16 mouse cellular contexts compared by ENCODE assay signal in genomic region chr10:90613051-90613450, GRCm38 (mm10).
"Had no signal": no experiment of that assay in that cellular context is flagged by ENCODE, and none has a peak within 500 bp of the region (broad histone marks: within the 10 kb centered on the region; RNA-seq: fewer than 3 reads in every experiment).

No protein-coding gene starts in this region.

- H3K4me3 ChIP-seq: neural tube, embryonic 13.5 days; neural tube, embryonic 15.5 days; stomach, embryonic 15.5 days had no signal

- DNase-seq: retina, postnatal 1 day; right cerebral cortex, adult 18-20 months; right cerebral cortex, postnatal 14 days; right cerebral cortex, postnatal 25 days; right cerebral cortex, postnatal 4 days; spleen, adult 18-20 months; thymus, adult 18-20 months; thymus, adult 2 months; thymus, postnatal 14 days; thymus, postnatal 25 days; thymus, postnatal 36 days; thymus, postnatal 4 days had no signal

- H3K27ac ChIP-seq: neural tube, embryonic 13.5 days; neural tube, embryonic 15.5 days; stomach, embryonic 15.5 days; stomach, postnatal 0 days had no signal
